Mouse (Mus musculus): ENCODE measurements around the gene Sstr2.

- TF ChIP-seq POLR2A (IDR thresholded peaks at IDR 0.05; ENCODE audit: insufficient read depth, low read length) (no peak), CTCF (IDR thresholded peaks at IDR 0.05; ENCODE audit: low read depth, low read length) (no peak)
Observed at GRCm38 (mm10) chr11:113656511-113656932, 37.4 kb downstream of the Sstr2 start.
